Mouse (Mus musculus) neural tube, embryonic 11.5 days (tissue): ENCODE measurements around the gene Tectb. TPM values are rescaled to one million over a fixed set of nuclear protein-coding genes. Genes with fewer than 3 reads are reported as not detected.

Source experiments
- ATAC-seq: fragments of 200-750 bp; cut with Nextera tagmentation; 2 replicates; pipeline ENCODE4 v1.8.0; 2017; ENCODE audit warnings: moderate number of reproducible peaks, mild to moderate bottlenecking, moderate TSS enrichment, moderate library complexity; ENCODE audit not compliant: insufficient read depth, low FRiP score, low TSS enrichment
- DNase-seq: peaks from one replicate; pipeline ENCODE4 v3.0.0-alpha.2; 2015; ENCODE audit warnings: low spot score
- H3K27ac ChIP-seq: fragments of 300-500 bp; sonication (generic); 2 replicates; pipeline ENCODE4 v1.5.1; 2014; ENCODE audit warnings: low read depth, mild to moderate bottlenecking, low read length
- H3K27me3 ChIP-seq: fragments of 300-500 bp; sonication (generic); 2 replicates; pipeline ENCODE4 v1.6.1; 2014; ENCODE audit warnings: mild to moderate bottlenecking, low read length, mixed read lengths; ENCODE audit not compliant: control insufficient read depth, insufficient read depth
- H3K36me3 ChIP-seq: fragments of 300-500 bp; sonication (generic); 2 replicates; pipeline ENCODE4 v1.6.1; 2014; ENCODE audit warnings: mild to moderate bottlenecking, low read length, moderate library complexity, mixed read lengths; ENCODE audit not compliant: control insufficient read depth, insufficient read depth
- H3K4me1 ChIP-seq: fragments of 300-500 bp; sonication (generic); 2 replicates; pipeline ENCODE4 v1.6.1; 2014; ENCODE audit warnings: low read length, mixed read lengths; ENCODE audit not compliant: control insufficient read depth, insufficient read depth
- H3K4me2 ChIP-seq: fragments of 300-500 bp; sonication (generic); 2 replicates; pipeline ENCODE4 v1.6.1; 2014; ENCODE audit warnings: low read depth, mild to moderate bottlenecking, moderate library complexity
- H3K4me3 ChIP-seq: fragments of 300-500 bp; sonication (generic); 2 replicates; pipeline ENCODE4 v1.5.1; 2014; ENCODE audit warnings: low read depth, low read length
- H3K9ac ChIP-seq: fragments of 300-500 bp; sonication (generic); 2 replicates; pipeline ENCODE4 v1.6.1; 2014; ENCODE audit warnings: mild to moderate bottlenecking, low read length
- H3K9me3 ChIP-seq: fragments of 300-500 bp; sonication (generic); 2 replicates; pipeline ENCODE4 v1.6.1; 2016; ENCODE audit warnings: low read length; ENCODE audit not compliant: control insufficient read depth
- WGBS: fragments of 180-500 bp; shearing (Covaris S2); extraction: QIAGEN DNeasy Blood & Tissue Kit; methylation state at CpG from one replicate; pipeline ENCODE4 v1.1.7; 2014; 5-methylcytosine and 5-hydroxymethylcytosine counted together
- polyA plus RNA-seq: library from polyadenylated mRNA; unstranded; fragments of >200 nt; fragmentation: Nextera tagmentation; extraction: Ambion mirVana; gene quantifications from 2 replicates; pipeline ENCODE4 v1.2.1, GENCODE M21; 2014

Gene Tectb
- polyA plus RNA-seq, 1 experiment from 2014 or later, result not detected

DNA sequence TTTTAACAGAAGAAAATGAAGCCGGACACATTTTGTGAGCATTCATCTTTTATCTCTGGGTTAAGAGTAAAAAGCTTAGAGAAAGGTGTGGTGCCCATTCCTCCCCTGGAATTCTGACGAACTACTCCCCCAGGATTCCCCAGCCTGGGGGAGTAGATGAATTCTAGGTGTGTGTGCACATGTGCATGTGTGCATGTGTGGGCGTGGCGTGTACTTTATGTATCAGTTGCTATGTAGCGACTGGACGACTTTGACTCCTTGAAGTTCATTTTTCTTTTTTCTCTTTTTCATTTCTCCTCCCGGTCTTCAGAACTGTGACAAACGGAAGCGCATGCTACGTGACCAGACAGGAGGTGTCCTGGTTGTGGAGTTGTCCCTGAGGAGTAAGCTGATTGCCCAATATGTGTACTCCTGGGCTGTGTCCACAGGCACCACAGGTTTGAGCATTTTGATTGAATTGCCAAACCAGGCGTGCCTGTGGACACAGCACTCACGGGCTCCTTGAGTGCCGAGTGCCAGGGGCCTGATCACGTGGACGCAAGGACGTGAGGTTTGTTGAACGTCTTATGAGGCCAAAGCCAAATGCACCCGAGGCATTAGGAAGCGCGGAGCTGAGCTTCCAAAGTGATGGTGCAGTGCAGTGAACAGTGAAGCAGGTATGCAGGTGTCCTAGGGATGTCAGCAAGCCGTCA lies 11.9 kb downstream of the Tectb start:
- Histone ChIP-seq H3K27me3 (no peaks in the 10 kb centered on the region), H3K36me3 (no peaks in the 10 kb centered on the region), H3K27ac (no peak overlapping the region), H3K4me1 (no peaks in the 10 kb centered on the region), H3K9ac (no peak overlapping the region), H3K4me2 (no peak overlapping the region), H3K9me3 (no peaks in the 10 kb centered on the region), H3K4me3 (no peak overlapping the region)
- no peak for ATAC-seq
- 91% methylated on average over 21 of the region's 21 CpGs for WGBS
- DNase-seq, result no peak

- ATAC-seq (no peak), DNase-seq (no peak)
- Histone ChIP-seq H3K27ac (no peak overlapping the region), H3K4me1 (no peaks in the 10 kb centered on the region), H3K36me3 (no peaks in the 10 kb centered on the region), H3K9me3 (no peaks in the 10 kb centered on the region), H3K4me3 (no peak overlapping the region), H3K4me2 (no peak overlapping the region), H3K9ac (no peak overlapping the region), H3K27me3 (no peaks in the 10 kb centered on the region)
- 79% methylated on average over 11 of the region's 11 CpGs for WGBS
Measured at GRCm38 (mm10) chr19:55193717-55194394, 13.3 kb downstream of the Tectb start.

- ATAC-seq (no peak), DNase-seq (no peak)
- WGBS, result 82% methylated on average over 7 of the region's 7 CpGs
- H3K36me3 ChIP-seq, result no peaks in the 10 kb centered on the region
- no peak overlapping the region for H3K9ac ChIP-seq
- no peaks in the 10 kb centered on the region for H3K27me3 ChIP-seq
- H3K4me3 ChIP-seq, result no peak overlapping the region
- H3K27ac ChIP-seq, result no peak overlapping the region
- no peaks in the 10 kb centered on the region for H3K4me1 ChIP-seq
- H3K9me3 ChIP-seq, result no peaks in the 10 kb centered on the region
- H3K4me2 ChIP-seq, result no peak overlapping the region
Measured at GRCm38 (mm10) chr19:55194520-55195170, 14.1 kb downstream of the Tectb start.

- no peak for ATAC-seq
Measured at GRCm38 (mm10) chr19:55195574-55195973, 15.0 kb downstream of the Tectb start.

GRCm38 (mm10) chr19:55198303-55198702 lies 17.8 kb downstream of the Tectb start:
- Histone ChIP-seq H3K27ac (no peak overlapping the region), H3K4me2 (0 out of 2 replicates have a peak overlapping the region, but pooled peaks have one; percentile 19), H3K27me3 (no peaks in the 10 kb centered on the region), H3K36me3 (no peaks in the 10 kb centered on the region), H3K4me1 (no peaks in the 10 kb centered on the region), H3K9me3 (no peaks in the 10 kb centered on the region), H3K4me3 (no peak overlapping the region), H3K9ac (no peak overlapping the region)
- DNase-seq, result peak; percentile 73
- WGBS, result 37% methylated on average over 5 of the region's 5 CpGs
- peak; percentile 61 for ATAC-seq

More at GRCm38 (mm10) chr19:55195574-55195973, 15.0 kb downstream of the Tectb start:
- no peak overlapping the region for H3K4me3 ChIP-seq
- no peaks in the 10 kb centered on the region for H3K4me1 ChIP-seq
- no peak overlapping the region for H3K27ac ChIP-seq
- no peaks in the 10 kb centered on the region for H3K27me3 ChIP-seq
- H3K36me3 ChIP-seq, result no peaks in the 10 kb centered on the region
- H3K9me3 ChIP-seq, result no peaks in the 10 kb centered on the region
- no peak overlapping the region for H3K4me2 ChIP-seq
- no peak overlapping the region for H3K9ac ChIP-seq
- WGBS, result 85% methylated on average over 3 of the region's 3 CpGs
- no peak for DNase-seq

- no peaks in the 10 kb centered on the region for H3K4me1 ChIP-seq
- 39% methylated on average over 8 of the region's 8 CpGs for whole genome bisulfite sequencing
- no peak overlapping the region for H3K27ac ChIP-seq
- H3K36me3 ChIP-seq, result no peaks in the 10 kb centered on the region
- H3K9ac ChIP-seq, result no peak overlapping the region
- H3K9me3 ChIP-seq, result no peaks in the 10 kb centered on the region
- no peak overlapping the region for H3K4me2 ChIP-seq
- H3K4me3 ChIP-seq, result no peak overlapping the region
- H3K27me3 ChIP-seq, result no peaks in the 10 kb centered on the region
- no peak for ATAC-seq
- peak; percentile 19 for DNase-seq
Measured at GRCm38 (mm10) chr19:55206482-55207138, 26.1 kb downstream of the Tectb start.

DNA sequence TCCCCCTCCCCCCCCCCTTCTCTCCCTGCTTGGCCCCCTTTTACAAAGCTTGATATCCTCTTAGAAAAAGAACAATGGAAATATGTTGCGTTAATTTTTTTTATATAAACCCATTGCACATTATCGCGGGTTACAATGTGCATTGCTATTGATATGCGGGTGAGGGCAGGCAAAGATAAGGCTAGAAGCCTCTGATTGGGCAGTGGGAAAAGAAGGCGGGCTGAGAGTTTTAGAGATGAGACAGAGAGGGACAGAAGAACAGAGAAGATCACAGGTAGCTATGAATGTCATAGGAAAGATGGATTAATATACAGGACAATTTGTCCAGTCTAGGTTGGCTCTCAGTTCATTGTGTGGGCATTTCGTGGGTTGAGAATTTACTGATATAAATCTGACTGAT lies 26.7 kb downstream of the Tectb start:
- no peak for ATAC-seq
- Histone ChIP-seq H3K4me1 (no peaks in the 10 kb centered on the region), H3K4me3 (no peak overlapping the region), H3K27me3 (no peaks in the 10 kb centered on the region), H3K9ac (no peak overlapping the region), H3K9me3 (no peaks in the 10 kb centered on the region), H3K4me2 (no peak overlapping the region), H3K36me3 (no peaks in the 10 kb centered on the region), H3K27ac (no peak overlapping the region)
- no peak for DNase-seq
- WGBS, result 58% methylated on average over 6 of the region's 6 CpGs

DNA sequence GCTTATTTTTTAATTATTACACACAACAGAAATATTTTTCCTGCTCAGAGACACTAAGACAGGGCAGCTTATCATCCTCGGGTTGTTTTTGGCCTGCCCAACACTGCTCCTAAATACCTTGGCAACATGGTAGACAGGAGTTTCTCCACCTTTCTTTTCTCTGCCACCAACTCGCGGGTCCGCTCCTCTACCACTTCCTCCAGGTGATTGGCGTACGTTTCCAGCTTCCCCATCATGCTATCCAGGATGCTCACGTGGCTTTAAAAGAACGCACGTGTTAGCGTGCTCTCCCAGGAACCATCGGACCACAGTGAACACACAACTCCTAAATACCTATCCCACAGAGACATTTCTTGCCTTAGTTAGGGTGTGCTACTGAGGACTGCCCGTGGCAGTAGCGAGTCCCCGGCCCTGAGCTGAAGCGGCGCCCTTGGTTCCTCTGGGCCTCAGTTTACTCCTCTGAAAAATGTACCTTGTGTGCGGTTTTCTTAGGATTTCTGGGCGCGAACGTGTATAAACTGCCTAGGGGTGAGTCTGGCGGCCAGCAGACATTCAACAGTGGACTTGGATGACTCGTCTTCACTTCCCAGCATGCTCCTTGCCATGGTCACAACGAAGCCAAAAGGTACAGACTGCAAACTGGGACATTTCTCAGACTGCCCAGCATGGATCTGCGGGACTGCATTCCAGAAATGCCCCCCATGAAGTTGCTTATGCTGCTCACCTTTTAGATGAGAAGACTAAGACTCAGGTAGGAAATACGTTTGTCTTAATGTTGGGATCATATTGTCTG lies 27.4 kb downstream of the Tectb start:
- H3K4me3 ChIP-seq, result no peak overlapping the region
- no peak overlapping the region for H3K9ac ChIP-seq
- WGBS, result 75% methylated on average over 25 of the region's 25 CpGs
- ATAC-seq (no peak), DNase-seq (no peak)
- H3K4me1 ChIP-seq, result no peaks in the 10 kb centered on the region
- H3K4me2 ChIP-seq, result no peak overlapping the region
- no peaks in the 10 kb centered on the region for H3K9me3 ChIP-seq
- H3K27me3 ChIP-seq, result no peaks in the 10 kb centered on the region
- H3K27ac ChIP-seq, result no peak overlapping the region
- no peaks in the 10 kb centered on the region for H3K36me3 ChIP-seq
